Comparison of ENCODE assay signal across 8 mouse cellular contexts in the genomic region with DNA sequence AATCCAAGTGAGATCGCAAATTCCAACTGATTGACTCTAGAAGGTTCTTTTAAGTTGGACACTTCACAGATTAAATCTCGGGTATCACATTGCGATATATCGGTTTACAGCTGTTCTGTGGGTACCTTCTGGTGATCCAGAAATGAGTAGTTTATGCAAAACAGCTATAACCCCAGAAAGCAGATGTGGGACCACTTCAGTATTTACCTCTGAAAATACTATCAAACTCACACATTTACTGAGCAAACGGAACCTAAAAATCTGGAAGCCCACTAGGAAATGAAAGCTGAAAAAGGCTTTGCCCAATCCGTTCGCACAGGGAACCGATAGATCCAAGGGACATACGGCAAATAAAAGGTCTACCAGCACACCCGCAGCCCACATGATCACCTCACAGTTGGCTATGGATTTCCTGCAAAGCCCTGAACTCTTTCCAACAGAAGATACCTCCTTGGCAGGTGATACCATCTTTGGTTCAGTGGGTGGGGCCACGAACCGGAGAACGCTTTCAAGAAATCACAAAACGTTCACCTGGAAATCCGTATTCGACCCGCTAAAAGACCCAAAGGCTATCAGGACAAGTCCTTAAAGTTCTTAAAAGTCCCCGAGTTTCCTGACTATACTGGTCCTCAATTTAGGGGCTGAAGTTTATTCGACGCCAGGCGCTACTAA. TPM values are rescaled to one million over a fixed set of nuclear protein-coding genes. Genes with fewer than 3 reads are reported as not detected.
A peak's percentile ranks its signal among the peaks of the same experiment; 100 is the strongest.
DNase-seq lines count a peak whose midpoint lies in the region; ATAC-seq and TF ChIP-seq lines count a peak whose summit lies in the region.

No protein-coding gene starts in this region.

- no peaks in the 10 kb centered on the region for H3K9me3 ChIP-seq in heart, embryonic 13.5 days
- H3K9me3 ChIP-seq in ES-E14 (ENCODE audit: control insufficient read depth, insufficient read depth, low read depth, low read length) = no peaks in the 10 kb centered on the region
- H3K9me3 ChIP-seq in forebrain, embryonic 11.5 days (ENCODE audit: control insufficient read depth, low read length) = no peaks in the 10 kb centered on the region
- H3K9me3 ChIP-seq in limb, embryonic 14.5 days (ENCODE audit: control insufficient read depth, low read length) = no peaks in the 10 kb centered on the region

- H3K9ac ChIP-seq in heart, embryonic 13.5 days = peak overlapping the region; percentile 86
- peak overlapping the region; percentile 85 for H3K9ac ChIP-seq in ES-E14 (ENCODE audit: insufficient read depth, low read depth, low read length, poor library complexity, severe bottlenecking)
- peak overlapping the region; percentile 68 for H3K9ac ChIP-seq in forebrain, embryonic 11.5 days (ENCODE audit: low read length)
- peak overlapping the region; percentile 77 for H3K9ac ChIP-seq in limb, embryonic 14.5 days (ENCODE audit: low read depth, low read length, severe bottlenecking)

- peaks cover 63% of the 10 kb centered on the region for H3K4me1 ChIP-seq in heart, embryonic 13.5 days
- peaks cover 0 to 5% of the 10 kb centered on the region in 2 experiments; a peak in 1 of 4 replicates for H3K4me1 ChIP-seq in ES-E14 (ENCODE audit: control insufficient read depth in 2 of 2, insufficient read depth in 2 of 2, low read length in 2 of 2, poor library complexity in 1 of 2)
- H3K4me1 ChIP-seq in forebrain, embryonic 11.5 days (replicated peaks; ENCODE audit: control insufficient read depth, insufficient read depth, low read length) = peaks cover 9% of the 10 kb centered on the region
- peaks cover 31% of the 10 kb centered on the region for H3K4me1 ChIP-seq in limb, embryonic 14.5 days (ENCODE audit: control insufficient read depth, insufficient read depth, low read length)
- peaks cover 5% of the 10 kb centered on the region for H3K4me1 ChIP-seq in olfactory bulb, adult 2 months (ENCODE audit: control insufficient read depth, insufficient read depth, low read length)

- no peaks in the 10 kb centered on the region for H3K36me3 ChIP-seq in heart, embryonic 13.5 days
- H3K36me3 ChIP-seq in ES-E14 (ENCODE audit: control insufficient read depth, insufficient read depth, low read length, poor library complexity, severe bottlenecking) = no peaks in the 10 kb centered on the region
- H3K36me3 ChIP-seq in forebrain, embryonic 11.5 days (ENCODE audit: control insufficient read depth, insufficient read depth, low read length) = no peaks in the 10 kb centered on the region
- H3K36me3 ChIP-seq in limb, embryonic 14.5 days (ENCODE audit: control insufficient read depth, insufficient read depth, low read length) = no peaks in the 10 kb centered on the region; the same call in 1 of the 2 replicates

- peak overlapping the region; percentile 92 for H3K27ac ChIP-seq in heart, embryonic 13.5 days (replicated peaks)
- no peak overlapping the region for H3K27ac ChIP-seq in ES-E14 (ENCODE audit: insufficient read depth, low read depth, low read length, poor library complexity, severe bottlenecking)
- H3K27ac ChIP-seq in forebrain, embryonic 11.5 days (ENCODE audit: low read depth, low read length) = 0 out of 2 replicates have a peak overlapping the region, but pooled peaks have one; percentile 66
- peak overlapping the region; percentile 86 for H3K27ac ChIP-seq in limb, embryonic 14.5 days (replicated peaks; ENCODE audit: low read depth, low read length)
- H3K27ac ChIP-seq in olfactory bulb, adult 2 months (ENCODE audit: insufficient read depth, low read depth, low read length) = peak overlapping the region; percentile 80; the same call in 1 of the 2 replicates

- TF ChIP-seq CTCF in olfactory bulb, adult 2 months (IDR thresholded peaks at IDR 0.05; ENCODE audit: insufficient read depth, low read depth, low read length) = no peak

- no peak for ATAC-seq in heart, embryonic 13.5 days (ENCODE audit: extremely low read depth, insufficient number of reproducible peaks, low FRiP score, low TSS enrichment)
- ATAC-seq in forebrain, embryonic 11.5 days (replicated peaks; ENCODE audit: low FRiP score) = no peak
- no peak for ATAC-seq in limb, embryonic 14.5 days (ENCODE audit: low FRiP score, low read depth)

- TF ChIP-seq POLR2A in limb, embryonic 14.5 days (IDR thresholded peaks at IDR 0.05; ENCODE audit: borderline replicate concordance, extremely low read depth, insufficient read depth, insufficient read length) = no peak
- TF ChIP-seq POLR2A in olfactory bulb, adult 2 months (IDR thresholded peaks at IDR 0.05; ENCODE audit: insufficient read depth, low read depth, low read length) = no peak

- H3K4me3 ChIP-seq in heart, embryonic 13.5 days = peak overlapping the region; percentile 69
- peak overlapping the region; percentile 87 to 89 for H3K4me3 ChIP-seq in ES-E14 (ENCODE audit: insufficient read depth in 1 of 2, low read depth in 1 of 2, low read length in 2 of 2, poor library complexity in 1 of 2, severe bottlenecking in 1 of 2)
- H3K4me3 ChIP-seq in forebrain, embryonic 11.5 days (ENCODE audit: low read depth, low read length) = peak overlapping the region; percentile 68
- H3K4me3 ChIP-seq in limb, embryonic 14.5 days (replicated peaks; ENCODE audit: low read length) = peak overlapping the region; percentile 71
- H3K4me3 ChIP-seq in olfactory bulb, adult 2 months (ENCODE audit: insufficient read depth, low read depth, low read length) = peak overlapping the region; percentile 89

- 20% methylated on average over 21 of the region's 21 CpGs for WGBS in heart, embryonic 13.5 days
- WGBS in forebrain, embryonic 11.5 days = 23% methylated on average over 21 of the region's 21 CpGs
- WGBS in limb, embryonic 14.5 days = 18% methylated on average over 21 of the region's 21 CpGs
- 10% methylated on average over 21 of the region's 21 CpGs for WGBS in olfactory bulb, adult 2 months

- intact Hi-C loops in heart, postnatal 36 days (cut with DNase I) = loop anchor here (5.0 kb wide), 1 partner anchor 160 kb away; no protein-coding TSS in a partner anchor

- peak overlapping the region; percentile 90 for H3K4me2 ChIP-seq in heart, embryonic 13.5 days
- H3K4me2 ChIP-seq in forebrain, embryonic 11.5 days (ENCODE audit: low read depth, low read length, severe bottlenecking) = peak overlapping the region; percentile 58
- peak overlapping the region; percentile 85 for H3K4me2 ChIP-seq in limb, embryonic 14.5 days (replicated peaks; ENCODE audit: low read depth, low read length, severe bottlenecking)

- in situ Hi-C loops in ES-E14 (cut with MboI; ENCODE audit: low sequenced_read_pairs in 2 of 2, unreplicated experiment in 2 of 2) = no loop called here

- H3K27me3 ChIP-seq in heart, embryonic 13.5 days (replicated peaks) = no peaks in the 10 kb centered on the region
- no peaks in the 10 kb centered on the region for H3K27me3 ChIP-seq in forebrain, embryonic 11.5 days (ENCODE audit: control insufficient read depth, insufficient read depth, low read length)
- no peaks in the 10 kb centered on the region for H3K27me3 ChIP-seq in limb, embryonic 14.5 days (ENCODE audit: control insufficient read depth, insufficient read depth, low read length)

- no peak for DNase-seq in heart, postnatal 36 days
- no peak for DNase-seq in ES-E14 (ENCODE audit: low read depth, low spot score)
- no peak for DNase-seq in forebrain, embryonic 11.5 days (ENCODE audit: low spot score)
- DNase-seq in limb, embryonic 14.5 days (ENCODE audit: low spot score) = no peak
- DNase-seq in adrenal gland, adult 2 months = no peak
- DNase-seq in embryo, embryonic 11 days = no peak

RNA-seq across cellular contexts. Expression of gene Spty2d1, which starts 1.0 kb away (rescaled TPM):
- 13.1 and 13.4 TPM in 2 replicates for polyA plus RNA-seq in heart, embryonic 13.5 days (2015; fragmentation: Nextera tagmentation; extraction: Ambion mirVana)
- total RNA-seq in heart, postnatal 36 days (2021) = 1 to 10 TPM; 6.7 to 8.6 TPM
- total RNA-seq in ES-E14 (2012; rRNA removed) = 7.1 and 10.6 TPM in 2 replicates
- 12.7 and 14.0 TPM in 2 replicates for polyA plus RNA-seq in forebrain, embryonic 11.5 days (2014; fragmentation: Nextera tagmentation; extraction: Ambion mirVana)
- 12.5 and 12.8 TPM in 2 replicates for polyA plus RNA-seq in limb, embryonic 14.5 days (2012; rRNA removed)
- 19.6 and 20.6 TPM in 2 replicates for polyA plus RNA-seq in limb, embryonic 14.5 days (2014; fragmentation: Nextera tagmentation; extraction: Ambion mirVana)
- polyA plus RNA-seq in olfactory bulb, adult 2 months (2012; ENCODE audit: insufficient read depth, insufficient read length, low replicate concordance, missing spikeins) = not detected in 2 replicates
- 10 to 100 TPM; 16.6 to 20.5 TPM for total RNA-seq in adrenal gland, adult 2 months (2021)
- polyA plus RNA-seq in adrenal gland, adult 2 months (2012; rRNA removed) = 2.7 and 4.4 TPM in 2 replicates

RNA-seq across cellular contexts. Expression of gene Gm9999, which starts 23.9 kb away (rescaled TPM):
- polyA plus RNA-seq in heart, embryonic 13.5 days (2015; fragmentation: Nextera tagmentation; extraction: Ambion mirVana) = not detected in 2 replicates
- total RNA-seq in heart, postnatal 36 days (2021) = not detected
- total RNA-seq in ES-E14 (2012; rRNA removed) = not detected in 2 replicates
- not detected in 2 replicates for polyA plus RNA-seq in forebrain, embryonic 11.5 days (2014; fragmentation: Nextera tagmentation; extraction: Ambion mirVana)
- not detected in 2 replicates for polyA plus RNA-seq in limb, embryonic 14.5 days (2012; rRNA removed)
- polyA plus RNA-seq in limb, embryonic 14.5 days (2014; fragmentation: Nextera tagmentation; extraction: Ambion mirVana) = not detected in 2 replicates
- not detected in 2 replicates for polyA plus RNA-seq in olfactory bulb, adult 2 months (2012; ENCODE audit: insufficient read depth, insufficient read length, low replicate concordance, missing spikeins)
- total RNA-seq in adrenal gland, adult 2 months (2021) = not detected
- polyA plus RNA-seq in adrenal gland, adult 2 months (2012; rRNA removed) = not detected in 2 replicates

RNA-seq across cellular contexts. Expression of gene Tmem86a, which starts 43.2 kb away (rescaled TPM):
- 22.5 and 25.1 TPM in 2 replicates for polyA plus RNA-seq in heart, embryonic 13.5 days (2015; fragmentation: Nextera tagmentation; extraction: Ambion mirVana)
- 10 to 100 TPM; 29.2 to 32.6 TPM for total RNA-seq in heart, postnatal 36 days (2021)
- total RNA-seq in ES-E14 (2012; rRNA removed) = 1.1 and 2.1 TPM in 2 replicates
- polyA plus RNA-seq in forebrain, embryonic 11.5 days (2014; fragmentation: Nextera tagmentation; extraction: Ambion mirVana) = 6.9 and 9.4 TPM in 2 replicates
- 20.6 and 30.0 TPM in 2 replicates for polyA plus RNA-seq in limb, embryonic 14.5 days (2012; rRNA removed)
- polyA plus RNA-seq in limb, embryonic 14.5 days (2014; fragmentation: Nextera tagmentation; extraction: Ambion mirVana) = 21.0 and 24.1 TPM in 2 replicates
- not detected in 2 replicates for polyA plus RNA-seq in olfactory bulb, adult 2 months (2012; ENCODE audit: insufficient read depth, insufficient read length, low replicate concordance, missing spikeins)
- total RNA-seq in adrenal gland, adult 2 months (2021) = 10 to 100 TPM; 17.9 to 61.5 TPM
- polyA plus RNA-seq in adrenal gland, adult 2 months (2012; rRNA removed) = 93.2 and 164 TPM in 2 replicates

RNA-seq across cellular contexts. Expression of gene Uevld, which starts 48.9 kb away (rescaled TPM):
- polyA plus RNA-seq in heart, embryonic 13.5 days (2015; fragmentation: Nextera tagmentation; extraction: Ambion mirVana) = 7.5 and 8.0 TPM in 2 replicates
- total RNA-seq in heart, postnatal 36 days (2021) = 10 to 100 TPM in 1 of 2 experiments, 1 to 10 TPM in 1; 9.4 to 10.6 TPM
- total RNA-seq in ES-E14 (2012; rRNA removed) = 6.6 and 10.3 TPM in 2 replicates
- 13.9 and 14.3 TPM in 2 replicates for polyA plus RNA-seq in forebrain, embryonic 11.5 days (2014; fragmentation: Nextera tagmentation; extraction: Ambion mirVana)
- 9.4 and 10.2 TPM in 2 replicates for polyA plus RNA-seq in limb, embryonic 14.5 days (2012; rRNA removed)
- 10.0 and 12.5 TPM in 2 replicates for polyA plus RNA-seq in limb, embryonic 14.5 days (2014; fragmentation: Nextera tagmentation; extraction: Ambion mirVana)
- not detected in 2 replicates for polyA plus RNA-seq in olfactory bulb, adult 2 months (2012; ENCODE audit: insufficient read depth, insufficient read length, low replicate concordance, missing spikeins)
- 10 to 100 TPM; 18.0 to 26.4 TPM for total RNA-seq in adrenal gland, adult 2 months (2021)
- 1.3 TPM in 2 replicates for polyA plus RNA-seq in adrenal gland, adult 2 months (2012; rRNA removed)
